In the genomic region with DNA sequence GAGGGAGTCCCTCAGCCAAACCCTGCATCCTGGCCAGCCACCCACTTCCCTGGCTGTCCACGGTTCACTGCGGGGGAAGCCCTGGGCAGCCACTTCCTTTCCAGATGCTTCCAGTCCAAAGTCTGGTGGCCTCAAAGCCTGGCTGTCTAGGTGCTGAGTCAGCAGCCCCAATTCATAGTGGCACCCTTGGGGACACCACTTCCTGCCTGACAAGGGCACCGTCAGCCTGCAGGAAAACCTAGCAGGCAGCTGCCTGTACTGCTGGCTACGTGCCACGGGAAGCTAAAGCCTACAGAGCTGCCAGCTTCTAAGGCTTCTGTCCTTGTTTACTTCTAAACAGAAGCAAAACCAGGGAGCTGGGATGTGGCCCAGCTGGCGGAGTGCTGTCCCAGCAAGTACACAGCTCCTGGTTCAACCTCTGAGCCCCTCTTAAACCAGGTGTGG, we compare ENCODE assay signal across 9 mouse cellular contexts. TPM values are rescaled to one million over a fixed set of nuclear protein-coding genes. Genes with fewer than 3 reads are reported as not detected.
A peak's percentile ranks its signal among the peaks of the same experiment; 100 is the strongest.
DNase-seq lines count a peak whose midpoint lies in the region; ATAC-seq and TF ChIP-seq lines count a peak whose summit lies in the region.
"Had no signal": no experiment of that assay in that cellular context is flagged by ENCODE, and none has a peak within 500 bp of the region (broad histone marks: within the 10 kb centered on the region; RNA-seq: fewer than 3 reads in every experiment).

No protein-coding gene starts in this region.

- WGBS in hindbrain, embryonic 12.5 days: 63% methylated on average over 6 of the region's 6 CpGs
- WGBS in lung, embryonic 15.5 days: 23% methylated on average over 6 of the region's 6 CpGs

- ATAC-seq in hindbrain, embryonic 12.5 days (ENCODE audit: low FRiP score): no peak
- ATAC-seq in lung, embryonic 15.5 days (ENCODE audit: borderline replicate concordance, extremely low read depth, low FRiP score, low TSS enrichment): peak; percentile 82

- H3K4me3 ChIP-seq in ES-E14 (ENCODE audit: insufficient read depth in 1 of 2, low read depth in 1 of 2, low read length in 2 of 2, poor library complexity in 1 of 2, severe bottlenecking in 1 of 2): no peak overlapping the region
- no peak overlapping the region for H3K4me3 ChIP-seq in hindbrain, embryonic 12.5 days
- H3K4me3 ChIP-seq in lung, embryonic 15.5 days: no peak overlapping the region
- H3K4me3 ChIP-seq: embryonic facial prominence, embryonic 12.5 days had no signal

- H3K27ac ChIP-seq in ES-E14 (ENCODE audit: insufficient read depth, low read depth, low read length, poor library complexity, severe bottlenecking): no peak overlapping the region
- 0 out of 2 replicates have a peak overlapping the region, but pooled peaks have one; percentile 35 for H3K27ac ChIP-seq in hindbrain, embryonic 12.5 days
- H3K27ac ChIP-seq in lung, embryonic 15.5 days: peak overlapping the region; percentile 52
- H3K27ac ChIP-seq: embryonic facial prominence, embryonic 12.5 days had no signal

- in situ Hi-C loops in ES-E14 (cut with MboI; ENCODE audit: low sequenced_read_pairs in 2 of 2, unreplicated experiment in 2 of 2): no loop called here

- DNase-seq in ES-E14 (ENCODE audit: low read depth, low spot score): no peak
- DNase-seq in brain, adult 2 months (ENCODE audit: low read depth, low spot score): peak; percentile 87
- peak; percentile 38 to 44 for DNase-seq in frontal cortex, postnatal 25 days (ENCODE audit: low spot score in 2 of 2)
- DNase-seq in layer of hippocampus, adult 9-11 months: peak; percentile 90
- peak; percentile 65 for DNase-seq in ovary, postnatal 36 days (ENCODE audit: low spot score)
- peak; percentile 78 for DNase-seq in urinary bladder, postnatal 25 days (ENCODE audit: low spot score)

- H3K4me2 ChIP-seq in hindbrain, embryonic 12.5 days (replicated peaks): no peak overlapping the region
- H3K4me2 ChIP-seq in lung, embryonic 15.5 days: no peak overlapping the region; the same call in 1 of the 2 replicates
- H3K4me2 ChIP-seq: embryonic facial prominence, embryonic 12.5 days had no signal

- H3K9me3 ChIP-seq in ES-E14 (ENCODE audit: control insufficient read depth, insufficient read depth, low read depth, low read length): no peaks in the 10 kb centered on the region
- no peaks in the 10 kb centered on the region for H3K9me3 ChIP-seq in hindbrain, embryonic 12.5 days (replicated peaks)
- H3K9me3 ChIP-seq in lung, embryonic 15.5 days: no peaks in the 10 kb centered on the region
- H3K9me3 ChIP-seq: embryonic facial prominence, embryonic 12.5 days had no signal

- H3K27me3 ChIP-seq in hindbrain, embryonic 12.5 days: no peaks in the 10 kb centered on the region
- no peaks in the 10 kb centered on the region for H3K27me3 ChIP-seq in lung, embryonic 15.5 days
- H3K27me3 ChIP-seq: embryonic facial prominence, embryonic 12.5 days had no signal

- peaks cover 20% of the 10 kb centered on the region; the same call in 1 of the 2 replicates for H3K36me3 ChIP-seq in ES-E14 (ENCODE audit: control insufficient read depth, insufficient read depth, low read length, poor library complexity, severe bottlenecking)
- peaks cover 16% of the 10 kb centered on the region for H3K36me3 ChIP-seq in hindbrain, embryonic 12.5 days
- peaks cover 16% of the 10 kb centered on the region; the same call in 1 of the 2 replicates for H3K36me3 ChIP-seq in lung, embryonic 15.5 days

- H3K9ac ChIP-seq in ES-E14 (ENCODE audit: insufficient read depth, low read depth, low read length, poor library complexity, severe bottlenecking): no peak overlapping the region
- no peak overlapping the region for H3K9ac ChIP-seq in hindbrain, embryonic 12.5 days
- H3K9ac ChIP-seq in lung, embryonic 15.5 days: no peak overlapping the region
- H3K9ac ChIP-seq: embryonic facial prominence, embryonic 12.5 days had no signal

- peaks cover 2 to 5% of the 10 kb centered on the region in 2 experiments; a peak in 3 of 4 replicates for H3K4me1 ChIP-seq in ES-E14 (ENCODE audit: control insufficient read depth in 2 of 2, insufficient read depth in 2 of 2, low read length in 2 of 2, poor library complexity in 1 of 2)
- peaks cover 16% of the 10 kb centered on the region for H3K4me1 ChIP-seq in hindbrain, embryonic 12.5 days
- H3K4me1 ChIP-seq in lung, embryonic 15.5 days: peaks cover 19% of the 10 kb centered on the region

TF ChIP-seq in ES-E14, 5 proteins besides CTCF, POLR2A, EP300 and RAD21:
- peak; percentile 79; the same call in 1 of the 2 replicates for TF ChIP-seq MAFK (IDR thresholded peaks at IDR 0.05; ENCODE audit: insufficient read depth, low read depth, low read length)
- TF ChIP-seq CHD2 (IDR thresholded peaks at IDR 0.05; ENCODE audit: low read depth, low read length): no peak

RNA-seq across cellular contexts. Expression of a gene that starts 13.3 kb away (rescaled TPM):
- total RNA-seq in ES-E14 (2012; rRNA removed): 23.4 and 41.8 TPM in 2 replicates
- polyA plus RNA-seq in hindbrain, embryonic 12.5 days (2016; fragmentation: Nextera tagmentation; extraction: Ambion mirVana): 45.9 and 48.9 TPM in 2 replicates
- polyA plus RNA-seq in lung, embryonic 15.5 days (2015; fragmentation: Nextera tagmentation; extraction: Ambion mirVana): 40.0 TPM in 2 replicates

RNA-seq across cellular contexts. Expression of a gene that starts 40.1 kb away (rescaled TPM):
- 131 and 165 TPM in 2 replicates for total RNA-seq in ES-E14 (2012; rRNA removed)
- polyA plus RNA-seq in hindbrain, embryonic 12.5 days (2016; fragmentation: Nextera tagmentation; extraction: Ambion mirVana): 90.2 and 92.1 TPM in 2 replicates
- polyA plus RNA-seq in lung, embryonic 15.5 days (2015; fragmentation: Nextera tagmentation; extraction: Ambion mirVana): 126 and 134 TPM in 2 replicates

RNA-seq across cellular contexts. Expression of a gene that starts 53.5 kb away (rescaled TPM):
- total RNA-seq in ES-E14 (2012; rRNA removed): 4.8 and 5.4 TPM in 2 replicates
- 5.2 and 5.6 TPM in 2 replicates for polyA plus RNA-seq in hindbrain, embryonic 12.5 days (2016; fragmentation: Nextera tagmentation; extraction: Ambion mirVana)
- 1.1 TPM in 2 replicates for polyA plus RNA-seq in lung, embryonic 15.5 days (2015; fragmentation: Nextera tagmentation; extraction: Ambion mirVana)
